Mouse (Mus musculus) heart, embryonic 16.5 days (tissue): Measurements from ENCODE around the gene Cux2. TPM values are rescaled to one million over a fixed set of nuclear protein-coding genes. Genes with fewer than 3 reads are reported as not detected.
A peak's percentile ranks its signal among the peaks of the same experiment; 100 is the strongest.

Experiments
- ATAC-seq: fragments of 200-750 bp; cut with Nextera tagmentation; replicated peaks from 2 replicates; pipeline ENCODE4 v1.8.0; 2017; ENCODE audit warnings: moderate number of reproducible peaks; ENCODE audit not compliant: insufficient read depth, low FRiP score; ENCODE audit errors: extremely low read depth
- H3K27ac ChIP-seq: fragments of 300-500 bp; sonication (generic); 2 replicates; pipeline ENCODE4 v1.5.1; 2014; ENCODE audit warnings: mild to moderate bottlenecking, low read length, control low read depth, moderate library complexity
- H3K27me3 ChIP-seq: fragments of 300-500 bp; sonication (generic); 2 replicates; pipeline ENCODE4 v1.6.1; 2014; ENCODE audit warnings: low read length, mixed read lengths; ENCODE audit not compliant: control insufficient read depth, insufficient read depth
- H3K36me3 ChIP-seq: fragments of 300-500 bp; sonication (generic); 2 replicates; pipeline ENCODE4 v1.6.1; 2014; ENCODE audit not compliant: control insufficient read depth, insufficient read depth
- H3K4me1 ChIP-seq: fragments of 300-500 bp; sonication (generic); 2 replicates; pipeline ENCODE4 v1.6.1; 2014; ENCODE audit warnings: low read length, mixed read lengths; ENCODE audit not compliant: control insufficient read depth, insufficient read depth
- H3K4me2 ChIP-seq: fragments of 300-500 bp; sonication (generic); 2 replicates; pipeline ENCODE4 v1.6.1; 2014; ENCODE audit warnings: low read depth, mild to moderate bottlenecking, control low read depth, low read length
- H3K4me3 ChIP-seq: fragments of 300-500 bp; sonication (generic); 2 replicates; pipeline ENCODE4 v1.5.1; 2014; ENCODE audit warnings: mild to moderate bottlenecking, control low read depth, low read length
- H3K9ac ChIP-seq: fragments of 300-500 bp; sonication (generic); 2 replicates; pipeline ENCODE4 v1.6.1; 2014; ENCODE audit warnings: low read length, control low read depth
- H3K9me3 ChIP-seq: fragments of 300-500 bp; sonication (generic); replicated peaks from 2 replicates; pipeline ENCODE4 v1.6.1; 2016; ENCODE audit warnings: low read length; ENCODE audit not compliant: control insufficient read depth
- WGBS: fragments of 180-500 bp; shearing (Covaris S2); extraction: QIAGEN DNeasy Blood & Tissue Kit; methylation state at CpG from one replicate; pipeline ENCODE4 v1.1.7; 2014; 5-methylcytosine and 5-hydroxymethylcytosine counted together
- polyA plus RNA-seq: library from polyadenylated mRNA; unstranded; fragments of >200 nt; fragmentation: Nextera tagmentation; extraction: Ambion mirVana; gene quantifications from 2 replicates; pipeline ENCODE4 v1.2.1, GENCODE M21; 2015

Cux2 gene
- polyA plus RNA-seq, 1 experiment from 2014 or later, result 3.0 TPM

DNA sequence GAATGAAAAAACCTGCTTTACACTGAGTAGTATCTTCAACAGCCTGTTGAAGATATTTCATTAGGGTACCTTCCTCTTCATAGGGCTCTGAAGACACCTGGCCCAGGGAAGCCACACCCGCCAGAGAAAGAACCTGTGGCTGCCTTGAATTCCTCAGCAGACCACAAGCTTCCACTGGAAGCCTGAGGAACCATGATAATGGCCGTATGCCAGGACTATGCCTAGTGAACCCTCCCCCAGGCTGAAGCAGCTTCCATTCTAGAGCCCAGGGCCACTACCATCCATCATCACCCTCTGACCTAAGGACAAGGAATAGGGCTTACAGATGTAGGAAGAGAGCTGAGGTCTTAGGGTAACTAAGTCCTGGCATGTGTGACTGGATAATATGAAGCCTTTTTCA lies 229.7 kb downstream of the Cux2 start:
- no peak overlapping the region for H3K4me2 ChIP-seq
- no peak overlapping the region for H3K27ac ChIP-seq
- no peaks in the 10 kb centered on the region for H3K27me3 ChIP-seq
- H3K4me3 ChIP-seq, result no peak overlapping the region
- H3K4me1 ChIP-seq, result peaks cover 38% of the 10 kb centered on the region
- ATAC-seq, result no peak
- H3K9ac ChIP-seq, result no peak overlapping the region
- WGBS, result 53% methylated on average over 2 of the region's 2 CpGs
- no peaks in the 10 kb centered on the region for H3K9me3 ChIP-seq
- peaks cover 41% of the 10 kb centered on the region for H3K36me3 ChIP-seq

DNA sequence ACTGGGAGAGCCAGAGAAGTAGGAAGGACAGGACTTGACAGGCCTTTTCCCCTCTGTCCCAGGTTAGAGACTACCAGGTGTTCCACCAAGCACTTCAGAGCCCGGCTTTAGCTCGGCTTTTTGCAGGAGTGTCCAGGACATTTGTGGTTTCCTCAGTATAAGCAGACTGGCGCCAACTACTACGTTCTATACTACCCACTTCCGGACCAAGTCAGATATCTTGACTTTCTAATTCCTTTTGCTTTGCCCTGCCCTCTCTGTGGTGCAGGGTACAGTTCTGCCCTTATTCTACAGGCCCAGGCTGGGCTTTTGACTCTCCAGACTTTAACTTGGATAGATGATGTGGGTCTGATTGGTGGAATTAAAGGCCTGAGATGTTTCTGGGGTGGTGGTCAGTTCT lies 230.3 kb downstream of the Cux2 start:
- Histone ChIP-seq H3K27ac (no peak overlapping the region), H3K4me2 (no peak overlapping the region), H3K36me3 (peaks cover 41% of the 10 kb centered on the region), H3K9ac (no peak overlapping the region), H3K4me1 (peaks cover 37% of the 10 kb centered on the region), H3K4me3 (no peak overlapping the region), H3K9me3 (no peaks in the 10 kb centered on the region), H3K27me3 (no peaks in the 10 kb centered on the region)
- 76% methylated on average over 5 of the region's 5 CpGs for WGBS
- ATAC-seq, result no peak

DNA sequence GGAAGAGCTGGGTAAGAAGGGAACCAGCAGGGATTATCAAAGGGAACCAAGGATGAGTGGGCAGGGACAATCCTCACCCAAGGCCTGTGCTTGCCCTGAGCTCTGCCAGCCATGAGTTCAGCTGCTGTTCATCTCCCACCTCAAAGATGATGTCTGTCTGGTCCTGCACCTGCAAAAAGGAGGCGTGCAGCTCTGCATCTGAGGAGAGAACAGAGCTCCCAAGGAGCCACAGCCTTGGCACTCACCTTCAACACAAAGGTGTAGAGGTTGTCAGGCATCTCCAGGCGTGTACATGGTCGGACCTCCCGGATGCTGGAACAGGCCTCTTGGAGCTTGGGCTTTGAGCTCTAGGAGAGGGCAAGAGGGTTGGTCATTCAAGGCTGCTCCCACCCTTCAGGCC lies 231.0 kb downstream of the Cux2 start:
- WGBS, result 86% methylated on average over 4 of the region's 4 CpGs
- peaks cover 47% of the 10 kb centered on the region for H3K36me3 ChIP-seq
- no peak for ATAC-seq
- H3K27me3 ChIP-seq, result no peaks in the 10 kb centered on the region
- no peak overlapping the region for H3K4me2 ChIP-seq
- no peak overlapping the region for H3K9ac ChIP-seq
- H3K27ac ChIP-seq, result no peak overlapping the region
- H3K4me1 ChIP-seq, result peaks cover 30% of the 10 kb centered on the region
- H3K9me3 ChIP-seq, result no peaks in the 10 kb centered on the region
- H3K4me3 ChIP-seq, result no peak overlapping the region

DNA sequence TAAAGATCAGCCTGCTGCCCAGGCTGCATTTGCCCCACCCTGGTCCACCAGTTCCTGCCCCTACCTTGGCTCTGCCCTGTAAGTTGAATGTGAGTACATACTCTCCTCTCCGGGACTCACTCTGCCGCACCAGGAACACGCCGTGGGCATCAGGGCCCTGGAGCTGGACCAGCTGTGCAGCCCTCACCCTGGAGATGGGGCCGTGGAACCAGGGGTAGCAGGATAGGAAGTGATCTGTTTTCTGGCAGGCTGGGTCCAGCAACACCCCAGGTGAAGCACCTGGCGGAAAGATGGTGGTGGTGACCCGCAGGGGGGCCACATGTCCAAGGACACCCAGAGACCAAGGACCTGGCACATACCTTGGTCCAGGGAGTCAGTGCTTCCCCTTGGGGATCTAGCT lies 231.5 kb downstream of the Cux2 start:
- no peak overlapping the region for H3K4me2 ChIP-seq
- peaks cover 29% of the 10 kb centered on the region for H3K4me1 ChIP-seq
- no peak overlapping the region for H3K27ac ChIP-seq
- WGBS, result 91% methylated on average over 7 of the region's 7 CpGs
- no peaks in the 10 kb centered on the region for H3K27me3 ChIP-seq
- H3K36me3 ChIP-seq, result peaks cover 51% of the 10 kb centered on the region
- no peak overlapping the region for H3K4me3 ChIP-seq
- H3K9ac ChIP-seq, result no peak overlapping the region
- ATAC-seq, result no peak
- no peaks in the 10 kb centered on the region for H3K9me3 ChIP-seq

DNA sequence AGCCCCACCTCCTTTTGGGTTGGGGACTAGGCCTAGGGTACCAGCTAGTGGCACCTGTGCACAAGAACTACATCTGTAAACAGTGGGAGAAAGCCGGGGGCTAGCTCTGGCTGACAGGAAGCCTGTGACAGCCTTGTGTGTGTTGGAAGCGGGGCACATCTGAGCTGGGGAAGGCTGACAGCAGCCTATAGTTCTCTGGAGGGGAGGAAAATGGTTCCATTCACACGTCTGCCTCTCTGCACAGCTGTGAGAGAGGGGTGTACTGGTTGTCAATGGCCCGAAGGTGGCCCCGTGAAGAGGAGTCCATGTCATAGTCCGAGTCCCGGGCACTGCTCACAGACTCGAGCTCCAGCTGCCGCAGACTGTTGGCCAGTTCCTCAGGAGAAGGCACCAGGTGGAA lies 232.4 kb downstream of the Cux2 start:
- H3K27ac ChIP-seq, result no peak overlapping the region
- no peak for ATAC-seq
- 82% methylated on average over 9 of the region's 9 CpGs for WGBS
- H3K4me1 ChIP-seq, result peaks cover 22% of the 10 kb centered on the region
- H3K4me2 ChIP-seq, result no peak overlapping the region
- no peaks in the 10 kb centered on the region for H3K27me3 ChIP-seq
- H3K9me3 ChIP-seq, result no peaks in the 10 kb centered on the region
- no peak overlapping the region for H3K9ac ChIP-seq
- H3K36me3 ChIP-seq, result peaks cover 58% of the 10 kb centered on the region
- no peak overlapping the region for H3K4me3 ChIP-seq

DNA sequence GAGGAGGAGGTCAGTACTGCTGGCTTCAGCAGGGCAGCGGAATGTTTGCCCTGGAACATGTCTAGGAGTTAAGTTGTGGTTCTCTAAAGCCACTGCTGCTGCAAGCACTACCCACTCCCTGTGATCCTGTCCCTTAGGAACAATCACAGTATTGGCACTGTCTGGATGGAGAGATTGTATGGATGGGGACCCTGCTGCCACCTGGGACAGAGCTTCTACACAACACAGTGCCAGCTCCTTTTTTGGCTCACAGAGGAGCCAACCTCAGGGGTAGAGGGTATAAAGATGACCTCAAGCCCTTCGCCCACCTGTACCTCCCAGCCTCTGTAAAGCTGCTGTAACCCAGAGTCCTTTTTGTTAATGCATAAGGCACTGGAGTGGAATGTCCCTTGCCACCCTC lies 233.3 kb downstream of the Cux2 start:
- Histone ChIP-seq H3K9me3 (no peaks in the 10 kb centered on the region), H3K27ac (no peak overlapping the region), H3K36me3 (peaks cover 66% of the 10 kb centered on the region), H3K4me3 (no peak overlapping the region), H3K4me2 (no peak overlapping the region), H3K27me3 (no peaks in the 10 kb centered on the region), H3K4me1 (peaks cover 24% of the 10 kb centered on the region), H3K9ac (no peak overlapping the region)
- WGBS, result 83% methylated on average over 2 of the region's 2 CpGs
- ATAC-seq, result no peak

DNA sequence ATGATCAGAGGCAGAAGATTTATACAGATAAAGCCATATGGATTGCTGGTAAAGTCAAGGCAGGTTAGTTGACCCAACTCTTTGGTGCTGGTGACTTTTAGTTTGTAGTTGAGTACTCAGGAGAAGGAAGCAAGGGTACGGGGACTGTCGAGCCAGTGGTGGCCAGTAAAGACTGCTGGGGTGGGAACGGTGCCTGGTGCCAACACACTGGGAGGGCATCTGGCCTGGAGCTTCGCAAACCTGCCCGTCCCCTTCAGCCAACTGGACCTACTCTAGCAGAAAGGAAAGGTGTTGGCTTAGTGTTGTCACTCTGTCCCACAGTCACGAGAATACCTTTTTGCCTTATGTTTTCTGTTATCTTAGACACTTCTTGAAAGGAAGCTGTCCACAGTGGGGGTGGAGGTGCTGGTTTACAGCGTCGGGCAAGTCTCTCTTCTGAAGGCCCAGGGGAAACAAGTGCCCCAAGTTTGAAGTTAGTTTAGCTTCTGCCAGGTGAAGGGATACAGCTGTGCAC lies 234.0 kb downstream of the Cux2 start:
- no peaks in the 10 kb centered on the region for H3K9me3 ChIP-seq
- 75% methylated on average over 8 of the region's 8 CpGs for WGBS
- peaks cover 23% of the 10 kb centered on the region for H3K4me1 ChIP-seq
- no peak overlapping the region for H3K4me3 ChIP-seq
- H3K36me3 ChIP-seq, result peaks cover 73% of the 10 kb centered on the region
- no peaks in the 10 kb centered on the region for H3K27me3 ChIP-seq
- H3K9ac ChIP-seq, result no peak overlapping the region
- H3K4me2 ChIP-seq, result no peak overlapping the region
- H3K27ac ChIP-seq, result no peak overlapping the region
- no peak for ATAC-seq

DNA sequence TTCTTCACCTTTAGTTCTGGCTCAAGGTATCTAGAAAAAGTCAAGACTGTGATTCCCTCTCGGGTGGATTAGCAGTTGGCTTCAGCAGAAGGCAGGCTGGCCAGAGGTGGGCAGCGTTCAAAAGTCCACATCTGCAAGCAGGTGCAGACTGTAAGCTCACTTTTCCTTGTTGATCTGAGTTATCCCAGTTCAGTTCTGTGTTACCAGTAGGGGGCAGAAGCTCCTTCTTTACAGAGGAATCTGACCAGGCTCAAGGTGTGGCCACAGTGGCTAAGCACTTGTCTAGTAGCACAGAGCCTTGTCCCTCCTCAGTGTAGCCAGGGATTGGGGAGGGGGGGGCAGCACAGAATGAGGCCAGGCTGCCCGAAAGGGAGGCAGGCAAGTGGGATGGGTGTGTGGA lies 234.8 kb downstream of the Cux2 start:
- no peak overlapping the region for H3K4me3 ChIP-seq
- peak; percentile 34; the same call in 1 of the 2 replicates for ATAC-seq
- no peak overlapping the region for H3K27ac ChIP-seq
- H3K9ac ChIP-seq, result no peak overlapping the region
- H3K27me3 ChIP-seq, result no peaks in the 10 kb centered on the region
- H3K36me3 ChIP-seq, result peaks cover 73% of the 10 kb centered on the region
- H3K4me2 ChIP-seq, result no peak overlapping the region
- H3K4me1 ChIP-seq, result peaks cover 24% of the 10 kb centered on the region
- WGBS, result 53% methylated on average over 3 of the region's 3 CpGs
- no peaks in the 10 kb centered on the region for H3K9me3 ChIP-seq

DNA sequence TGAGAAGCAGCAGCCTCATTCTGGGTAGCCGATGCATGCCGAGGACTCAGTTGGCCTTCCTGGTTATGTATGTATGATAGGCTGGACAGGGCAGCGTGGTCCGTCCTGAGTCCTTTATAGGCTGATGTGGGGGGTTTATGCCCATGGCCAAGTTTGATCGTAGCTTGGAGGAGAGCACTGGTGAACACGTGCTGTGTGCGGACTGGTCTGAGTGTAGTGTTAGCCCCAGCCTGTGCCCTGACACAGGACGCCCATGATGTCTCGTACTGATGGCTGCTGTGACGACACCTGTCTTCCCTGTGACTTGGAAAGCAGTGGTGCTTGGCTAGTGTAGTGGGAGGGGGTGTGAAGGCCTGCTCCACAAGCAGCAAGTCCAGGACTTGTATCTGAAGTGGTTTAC lies 236.2 kb downstream of the Cux2 start:
- Histone ChIP-seq H3K4me1 (peaks cover 25% of the 10 kb centered on the region), H3K4me3 (no peak overlapping the region), H3K9me3 (no peaks in the 10 kb centered on the region), H3K36me3 (peaks cover 63% of the 10 kb centered on the region), H3K27me3 (no peaks in the 10 kb centered on the region), H3K9ac (no peak overlapping the region), H3K4me2 (no peak overlapping the region), H3K27ac (no peak overlapping the region)
- 88% methylated on average over 10 of the region's 10 CpGs for WGBS
- ATAC-seq, result no peak
